Mouse (Mus musculus) layer of hippocampus, postnatal 36 days (tissue): ENCODE measurements at regions not wholly inside any gene's neighbourhood (a gene's known extent, or its start where the extent isn't known, plus 50 kb on each side); places are given as distances from the start of the nearest gene placed in this dataset.

Experiments
- DNase-seq, 2 experiments: peaks; one replicate each; pipeline ENCODE4 v3.0.0; 2022

GRCm38 (mm10) chr17:4199698-4200153 lies 503.7 kb upstream of the Nox3 start:
- no peak for DNase-seq

- DNase-seq: no peak
Measured at GRCm38 (mm10) chr17:4201300-4201699, 505.2 kb upstream of the Nox3 start.

GRCm38 (mm10) chr17:4208142-4208925 lies 512.3 kb upstream of the Nox3 start:
- no peak for DNase-seq

- no peak for DNase-seq
Measured at GRCm38 (mm10) chr17:4209650-4210049, 513.6 kb upstream of the Nox3 start.

GRCm38 (mm10) chr17:4212586-4212985 lies 516.5 kb upstream of the Nox3 start:
- DNase-seq: no peak

GRCm38 (mm10) chr17:4214970-4215369 lies 518.9 kb upstream of the Nox3 start:
- DNase-seq: no peak

- DNase-seq: no peak
Measured at GRCm38 (mm10) chr17:4216203-4216602, 520.1 kb upstream of the Nox3 start.

- DNase-seq: peak in 1 of 2 experiments; percentile 18
Measured at GRCm38 (mm10) chr17:4216750-4217149, 520.7 kb upstream of the Nox3 start.

GRCm38 (mm10) chr17:4220661-4221360 lies 524.8 kb upstream of the Nox3 start:
- no peak for DNase-seq

GRCm38 (mm10) chr17:4227889-4228288 lies 531.8 kb upstream of the Nox3 start:
- no peak for DNase-seq

GRCm38 (mm10) chr17:4229969-4230368 lies 533.9 kb upstream of the Nox3 start:
- DNase-seq: no peak

GRCm38 (mm10) chr17:4250476-4250875 lies 554.4 kb upstream of the Nox3 start:
- DNase-seq: no peak

- no peak for DNase-seq
Measured at GRCm38 (mm10) chr17:4265471-4265870, 569.4 kb upstream of the Nox3 start.

GRCm38 (mm10) chr17:4265946-4266345 lies 569.9 kb upstream of the Nox3 start:
- no peak for DNase-seq

- peak in 1 of 2 experiments; percentile 1 for DNase-seq
Measured at GRCm38 (mm10) chr17:4266487-4266886, 570.4 kb upstream of the Nox3 start.

- no peak for DNase-seq
Measured at GRCm38 (mm10) chr17:4268380-4268779, 572.3 kb upstream of the Nox3 start.

- no peak for DNase-seq
Measured at GRCm38 (mm10) chr17:4272456-4272855, 576.4 kb upstream of the Nox3 start.

GRCm38 (mm10) chr17:4276722-4277121 lies 580.7 kb upstream of the Nox3 start:
- DNase-seq: no peak

GRCm38 (mm10) chr17:4278239-4278827 lies 582.3 kb upstream of the Nox3 start:
- no peak for DNase-seq

GRCm38 (mm10) chr17:4281451-4281850 lies 585.4 kb upstream of the Nox3 start:
- DNase-seq: no peak

- DNase-seq: no peak
Measured at GRCm38 (mm10) chr17:4291418-4291817, 595.4 kb upstream of the Nox3 start.

GRCm38 (mm10) chr17:4296521-4297155 lies 600.6 kb upstream of the Nox3 start:
- DNase-seq: peak; percentile 36 to 41

GRCm38 (mm10) chr17:4297156-4297535 lies 601.1 kb upstream of the Nox3 start:
- no peak for DNase-seq
